Mouse (Mus musculus) embryonic facial prominence, embryonic 12.5 days (tissue): ENCODE measurements around the gene St6galnac5. TPM values are rescaled to one million over a fixed set of nuclear protein-coding genes. Genes with fewer than 3 reads are reported as not detected.

Experiments
- ATAC-seq: fragments of 200-750 bp; cut with Nextera tagmentation; 2 replicates; pipeline ENCODE4 v1.8.0; 2017; ENCODE audit not compliant: insufficient number of reproducible peaks, insufficient read depth, low FRiP score, low TSS enrichment
- H3K27ac ChIP-seq: fragments of 300-500 bp; sonication (generic); 2 replicates; pipeline ENCODE4 v1.5.1; 2016; ENCODE audit warnings: mild to moderate bottlenecking
- H3K27me3 ChIP-seq: fragments of 300-500 bp; sonication (generic); 2 replicates; pipeline ENCODE4 v1.6.1; 2016; ENCODE audit warnings: mild to moderate bottlenecking, moderate library complexity
- H3K36me3 ChIP-seq: fragments of 300-500 bp; sonication (generic); 2 replicates; pipeline ENCODE4 v1.6.1; 2016; ENCODE audit warnings: mild to moderate bottlenecking
- H3K4me1 ChIP-seq: fragments of 300-500 bp; sonication (generic); 2 replicates; pipeline ENCODE4 v1.6.1; 2016
- H3K4me2 ChIP-seq: fragments of 300-500 bp; sonication (generic); replicated peaks from 2 replicates; pipeline ENCODE4 v1.6.1; 2016; ENCODE audit warnings: mild to moderate bottlenecking, moderate library complexity
- H3K4me3 ChIP-seq: fragments of 300-500 bp; sonication (generic); 2 replicates; pipeline ENCODE4 v1.5.1; 2016; ENCODE audit warnings: mild to moderate bottlenecking
- H3K9ac ChIP-seq: fragments of 300-500 bp; sonication (generic); 2 replicates; pipeline ENCODE4 v1.6.1; 2016; ENCODE audit warnings: mild to moderate bottlenecking, moderate library complexity
- H3K9me3 ChIP-seq: fragments of 300-500 bp; sonication (generic); 2 replicates; pipeline ENCODE4 v1.6.1; 2016; ENCODE audit warnings: mild to moderate bottlenecking, moderate library complexity
- WGBS: fragments of 180-500 bp; shearing (Covaris S2); methylation state at CpG from one replicate; pipeline ENCODE4 v1.1.7; 2016; 5-methylcytosine and 5-hydroxymethylcytosine counted together
- polyA plus RNA-seq: library from polyadenylated mRNA; unstranded; fragments of >200 nt; fragmentation: Nextera tagmentation; extraction: Ambion mirVana; gene quantifications from 2 replicates; pipeline ENCODE4 v1.2.1, GENCODE M21; 2016

The St6galnac5 gene
- polyA plus RNA-seq, 1 experiment from 2014 or later = 2.4 TPM

GRCm38 (mm10) chr3:152928287-152928975 lies 53.6 kb downstream of the St6galnac5 start:
- ATAC-seq = no peak
- Histone ChIP-seq H3K27ac (no peak overlapping the region), H3K9ac (no peak overlapping the region), H3K27me3 (no peaks in the 10 kb centered on the region), H3K4me3 (no peak overlapping the region), H3K4me2 (no peak overlapping the region), H3K9me3 (no peaks in the 10 kb centered on the region), H3K4me1 (peaks cover 3% of the 10 kb centered on the region; the same call in 1 of the 2 replicates), H3K36me3 (no peaks in the 10 kb centered on the region)
- 57% methylated on average over 13 of the region's 13 CpGs for WGBS

- WGBS = 67% methylated on average over 4 of the region's 4 CpGs
- H3K36me3 ChIP-seq = no peaks in the 10 kb centered on the region
- no peak overlapping the region for H3K27ac ChIP-seq
- H3K9ac ChIP-seq = no peak overlapping the region
- H3K4me1 ChIP-seq = peaks cover 3% of the 10 kb centered on the region; the same call in 1 of the 2 replicates
- H3K4me2 ChIP-seq = no peak overlapping the region
- H3K27me3 ChIP-seq = no peaks in the 10 kb centered on the region
- ATAC-seq = no peak
- H3K9me3 ChIP-seq = no peaks in the 10 kb centered on the region
- no peak overlapping the region for H3K4me3 ChIP-seq
These were observed 55.9 kb downstream of the St6galnac5 start for GRCm38 (mm10) chr3:152926166-152926565.

- Histone ChIP-seq H3K27me3 (no peaks in the 10 kb centered on the region), H3K27ac (no peak overlapping the region), H3K9ac (no peak overlapping the region), H3K4me2 (no peak overlapping the region), H3K4me1 (peaks cover 3% of the 10 kb centered on the region; the same call in 1 of the 2 replicates), H3K4me3 (no peak overlapping the region), H3K9me3 (no peaks in the 10 kb centered on the region), H3K36me3 (no peaks in the 10 kb centered on the region)
- 94% methylated on average over 8 of the region's 8 CpGs for WGBS
- ATAC-seq = no peak
These were observed 56.7 kb downstream of the St6galnac5 start for GRCm38 (mm10) chr3:152925364-152925763.

- Histone ChIP-seq H3K4me2 (no peak overlapping the region), H3K27me3 (no peaks in the 10 kb centered on the region), H3K4me1 (no peaks in the 10 kb centered on the region), H3K36me3 (no peaks in the 10 kb centered on the region), H3K4me3 (no peak overlapping the region), H3K9me3 (no peaks in the 10 kb centered on the region), H3K27ac (no peak overlapping the region), H3K9ac (no peak overlapping the region)
- 66% methylated on average over 15 of the region's 15 CpGs for whole genome bisulfite sequencing
- no peak for ATAC-seq
These were observed 58.5 kb downstream of the St6galnac5 start for GRCm38 (mm10) chr3:152923530-152923929.

GRCm38 (mm10) chr3:152920365-152920764 lies 61.7 kb downstream of the St6galnac5 start:
- Histone ChIP-seq H3K4me3 (no peak overlapping the region), H3K27me3 (no peaks in the 10 kb centered on the region), H3K9ac (no peak overlapping the region), H3K4me1 (no peaks in the 10 kb centered on the region), H3K9me3 (no peaks in the 10 kb centered on the region), H3K36me3 (no peaks in the 10 kb centered on the region), H3K4me2 (no peak overlapping the region), H3K27ac (no peak overlapping the region)
- no peak for ATAC-seq
- 72% methylated on average over 3 of the region's 3 CpGs for WGBS

- Histone ChIP-seq H3K9me3 (no peaks in the 10 kb centered on the region), H3K4me1 (no peaks in the 10 kb centered on the region), H3K4me2 (no peak overlapping the region), H3K4me3 (no peak overlapping the region), H3K9ac (no peak overlapping the region), H3K27me3 (no peaks in the 10 kb centered on the region), H3K27ac (no peak overlapping the region), H3K36me3 (no peaks in the 10 kb centered on the region)
- WGBS = 70% methylated on average over 10 of the region's 10 CpGs
- ATAC-seq = no peak
These were observed 62.9 kb downstream of the St6galnac5 start for GRCm38 (mm10) chr3:152919101-152919500.

- Histone ChIP-seq H3K27me3 (no peaks in the 10 kb centered on the region), H3K9ac (no peak overlapping the region), H3K9me3 (no peaks in the 10 kb centered on the region), H3K27ac (no peak overlapping the region), H3K4me2 (no peak overlapping the region), H3K4me1 (no peaks in the 10 kb centered on the region), H3K4me3 (no peak overlapping the region), H3K36me3 (no peaks in the 10 kb centered on the region)
- no peak for ATAC-seq
- WGBS = 75% methylated on average over 8 of the region's 8 CpGs
These were observed 64.5 kb downstream of the St6galnac5 start for GRCm38 (mm10) chr3:152917579-152917978.

- no peaks in the 10 kb centered on the region for H3K36me3 ChIP-seq
- no peak overlapping the region for H3K4me3 ChIP-seq
- no peak overlapping the region for H3K4me2 ChIP-seq
- no peak overlapping the region for H3K9ac ChIP-seq
- H3K4me1 ChIP-seq = no peaks in the 10 kb centered on the region
- no peak overlapping the region for H3K27ac ChIP-seq
- no peaks in the 10 kb centered on the region for H3K27me3 ChIP-seq
- H3K9me3 ChIP-seq = no peaks in the 10 kb centered on the region
- no peak for ATAC-seq
- WGBS = 89% methylated on average over 6 of the region's 6 CpGs
These were observed 67.7 kb downstream of the St6galnac5 start for GRCm38 (mm10) chr3:152914376-152914775.

GRCm38 (mm10) chr3:152913625-152914024 lies 68.4 kb downstream of the St6galnac5 start:
- Histone ChIP-seq H3K9ac (no peak overlapping the region), H3K4me3 (no peak overlapping the region), H3K36me3 (no peaks in the 10 kb centered on the region), H3K4me2 (no peak overlapping the region), H3K27me3 (no peaks in the 10 kb centered on the region), H3K27ac (no peak overlapping the region), H3K9me3 (no peaks in the 10 kb centered on the region), H3K4me1 (no peaks in the 10 kb centered on the region)
- ATAC-seq = no peak
- WGBS = 90% methylated on average over 3 of the region's 3 CpGs

- no peaks in the 10 kb centered on the region for H3K4me1 ChIP-seq
- no peaks in the 10 kb centered on the region for H3K27me3 ChIP-seq
- no peak overlapping the region for H3K27ac ChIP-seq
- 91% methylated on average over 10 of the region's 10 CpGs for WGBS
- no peak overlapping the region for H3K9ac ChIP-seq
- H3K4me3 ChIP-seq = no peak overlapping the region
- no peaks in the 10 kb centered on the region for H3K36me3 ChIP-seq
- H3K4me2 ChIP-seq = no peak overlapping the region
- no peaks in the 10 kb centered on the region for H3K9me3 ChIP-seq
- no peak for ATAC-seq
These were observed 68.9 kb downstream of the St6galnac5 start for GRCm38 (mm10) chr3:152913150-152913549.

GRCm38 (mm10) chr3:152912216-152913101 lies 69.6 kb downstream of the St6galnac5 start:
- Histone ChIP-seq H3K9ac (no peak overlapping the region), H3K36me3 (no peaks in the 10 kb centered on the region), H3K4me3 (no peak overlapping the region), H3K27me3 (no peaks in the 10 kb centered on the region), H3K4me2 (no peak overlapping the region), H3K4me1 (no peaks in the 10 kb centered on the region), H3K27ac (no peak overlapping the region), H3K9me3 (no peaks in the 10 kb centered on the region)
- 83% methylated on average over 23 of the region's 23 CpGs for WGBS
- ATAC-seq = no peak

GRCm38 (mm10) chr3:152911578-152911977 lies 70.5 kb downstream of the St6galnac5 start:
- 85% methylated on average over 4 of the region's 4 CpGs for WGBS
- Histone ChIP-seq H3K4me3 (no peak overlapping the region), H3K27ac (no peak overlapping the region), H3K4me1 (no peaks in the 10 kb centered on the region), H3K9me3 (no peaks in the 10 kb centered on the region), H3K36me3 (no peaks in the 10 kb centered on the region), H3K4me2 (no peak overlapping the region), H3K27me3 (no peaks in the 10 kb centered on the region), H3K9ac (no peak overlapping the region)
- ATAC-seq = no peak
